Mouse (Mus musculus): ENCODE data around the gene Pakap. TPM values are rescaled to one million over a fixed set of nuclear protein-coding genes. Genes with fewer than 3 reads are reported as not detected.

Pakap gene
- polyA plus RNA-seq, 1 experiment from 2014 or later = 21.8 TPM

DNA sequence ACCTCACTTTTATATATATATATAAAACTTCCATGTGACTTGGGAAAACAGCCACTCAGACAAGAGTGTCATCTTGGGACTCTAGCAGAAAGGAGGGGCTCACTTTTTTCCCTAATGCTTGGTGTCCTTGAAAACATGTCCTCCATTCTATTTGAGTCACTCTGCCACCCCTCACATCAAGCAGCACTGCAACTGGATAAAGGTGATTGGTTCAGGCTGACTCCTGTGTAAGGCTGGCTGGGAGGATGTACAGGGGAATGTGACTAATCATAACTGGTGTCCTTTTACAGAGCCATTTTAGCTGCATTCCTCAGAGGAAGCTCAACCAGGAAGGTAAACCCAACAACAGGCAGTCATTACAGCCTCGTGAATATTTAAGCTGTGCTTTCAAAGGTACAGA, 67.0 kb downstream of the Pakap start:
- no peaks in the 10 kb centered on the region for H3K36me3 ChIP-seq (ENCODE audit: insufficient read depth, low read length)
- no peak overlapping the region for H3K4me3 ChIP-seq (ENCODE audit: low read length)
- H3K4me1 ChIP-seq (ENCODE audit: insufficient read depth, low read length) = peaks cover 9% of the 10 kb centered on the region; the same call in 1 of the 2 replicates
- ATAC-seq (ENCODE audit: low FRiP score, low TSS enrichment) = no peak
- H3K9ac ChIP-seq (replicated peaks; ENCODE audit: low read length) = no peak overlapping the region
- 40% methylated on average over 1 of the region's 1 CpGs for WGBS
- H3K9me3 ChIP-seq (ENCODE audit: low read length) = no peaks in the 10 kb centered on the region
- no peak overlapping the region for H3K27ac ChIP-seq (ENCODE audit: low read length)
- H3K4me2 ChIP-seq (replicated peaks; ENCODE audit: low read depth, low read length) = no peak overlapping the region
- H3K27me3 ChIP-seq (ENCODE audit: insufficient read depth, low read length) = no peaks in the 10 kb centered on the region

DNA sequence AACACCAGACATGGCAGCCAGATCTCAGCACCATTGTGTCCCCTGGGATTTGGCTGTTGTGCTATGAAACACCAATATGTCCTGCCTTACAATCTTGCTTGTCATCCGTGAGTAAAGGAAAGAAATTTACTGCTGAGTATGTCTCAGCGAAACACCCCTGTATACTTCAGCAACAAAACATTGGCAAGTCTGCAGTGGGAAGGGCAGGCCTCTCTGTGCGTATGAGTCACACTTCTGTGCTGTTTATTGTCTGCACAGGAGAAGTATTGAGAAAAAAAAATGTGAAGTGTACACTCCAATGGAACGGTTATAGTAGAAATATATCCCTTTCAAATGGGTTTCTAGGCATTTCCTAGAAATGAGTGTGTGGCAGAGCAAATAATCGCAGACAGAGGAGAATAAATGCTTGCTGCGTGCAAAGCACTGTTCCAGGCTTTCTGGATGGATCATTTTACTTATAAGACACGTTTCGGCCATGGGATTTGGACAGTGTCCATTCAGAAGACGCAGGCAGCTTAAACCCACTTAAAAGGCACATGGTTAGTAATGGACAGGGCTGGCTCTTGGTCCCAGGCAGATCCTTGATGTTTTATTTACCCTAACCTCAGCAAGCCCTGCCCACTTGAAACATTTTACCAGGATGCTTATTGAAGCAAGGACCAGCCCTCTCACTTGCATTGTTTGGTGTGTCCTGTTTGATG, 69.0 kb downstream of the Pakap start:
- Histone ChIP-seq H3K4me2 (replicated peaks; ENCODE audit: low read depth, low read length) (no peak overlapping the region), H3K9ac (replicated peaks; ENCODE audit: low read length) (no peak overlapping the region), H3K4me1 (ENCODE audit: insufficient read depth, low read length) (peaks cover 9% of the 10 kb centered on the region; the same call in 1 of the 2 replicates), H3K4me3 (ENCODE audit: low read length) (no peak overlapping the region), H3K27me3 (ENCODE audit: insufficient read depth, low read length) (no peaks in the 10 kb centered on the region), H3K36me3 (ENCODE audit: insufficient read depth, low read length) (no peaks in the 10 kb centered on the region), H3K27ac (ENCODE audit: low read length) (no peak overlapping the region), H3K9me3 (ENCODE audit: low read length) (no peaks in the 10 kb centered on the region)
- no peak for ATAC-seq (ENCODE audit: low FRiP score, low TSS enrichment)
- WGBS = 74% methylated on average over 9 of the region's 9 CpGs

DNA sequence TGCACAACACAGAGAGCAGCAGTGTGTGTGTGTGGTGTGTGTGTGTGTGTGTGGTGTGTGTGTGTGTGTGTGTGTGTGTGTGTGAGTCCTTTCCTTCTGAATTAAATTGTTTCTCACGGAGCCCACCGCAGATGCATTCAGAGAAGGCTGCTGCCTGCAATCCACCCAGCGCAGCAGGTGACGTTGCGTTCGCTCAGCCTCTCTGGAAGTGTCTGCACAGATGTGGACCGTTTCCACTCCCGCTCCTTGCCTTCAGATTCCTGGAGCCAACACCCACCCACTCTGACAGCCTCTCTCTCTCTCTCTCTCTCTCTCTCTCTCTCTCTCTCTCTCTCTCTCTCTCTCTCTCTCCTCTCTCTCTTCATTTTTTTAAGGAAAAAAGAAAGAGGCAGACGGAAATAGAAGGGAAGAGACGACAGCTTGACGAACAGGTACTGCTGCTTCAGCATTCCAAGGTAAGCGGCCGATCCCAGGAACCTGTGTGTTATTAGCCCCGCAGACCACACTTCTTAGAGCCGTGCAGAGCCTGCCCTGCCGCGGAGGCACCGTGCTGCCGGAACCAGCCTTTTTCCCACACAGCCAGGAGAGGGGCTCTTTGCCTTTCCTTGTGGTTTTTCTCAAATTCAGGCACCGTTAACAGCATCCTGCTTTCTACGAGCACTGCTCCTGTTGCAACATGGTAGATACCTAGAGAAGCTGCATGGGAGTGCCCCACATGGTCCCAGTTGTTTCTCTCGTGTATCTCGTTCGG, 69.8 kb downstream of the Pakap start:
- H3K4me1 ChIP-seq (ENCODE audit: insufficient read depth, low read length) = peaks cover 9% of the 10 kb centered on the region; the same call in 1 of the 2 replicates
- H3K9ac ChIP-seq (replicated peaks; ENCODE audit: low read length) = peak overlapping the region; percentile 39; the same call in 1 of the 2 replicates
- no peaks in the 10 kb centered on the region for H3K36me3 ChIP-seq (ENCODE audit: insufficient read depth, low read length)
- WGBS = 23% methylated on average over 24 of the region's 24 CpGs
- peak overlapping the region; percentile 50 for H3K4me2 ChIP-seq (replicated peaks; ENCODE audit: low read depth, low read length)
- no peak for ATAC-seq (ENCODE audit: low FRiP score, low TSS enrichment)
- H3K27me3 ChIP-seq (ENCODE audit: insufficient read depth, low read length) = no peaks in the 10 kb centered on the region
- H3K9me3 ChIP-seq (ENCODE audit: low read length) = no peaks in the 10 kb centered on the region
- no peak overlapping the region for H3K27ac ChIP-seq (ENCODE audit: low read length)
- peak overlapping the region; percentile 24 for H3K4me3 ChIP-seq (ENCODE audit: low read length)

GRCm38 (mm10) chr4:57638941-57639340, 71.0 kb downstream of the Pakap start:
- H3K4me2 ChIP-seq (replicated peaks; ENCODE audit: low read depth, low read length) = no peak overlapping the region
- no peak for ATAC-seq (ENCODE audit: low FRiP score, low TSS enrichment)
- 86% methylated on average over 9 of the region's 9 CpGs for WGBS
- H3K4me3 ChIP-seq (ENCODE audit: low read length) = no peak overlapping the region
- no peak overlapping the region for H3K9ac ChIP-seq (replicated peaks; ENCODE audit: low read length)
- no peaks in the 10 kb centered on the region for H3K27me3 ChIP-seq (ENCODE audit: insufficient read depth, low read length)
- no peak overlapping the region for H3K27ac ChIP-seq (ENCODE audit: low read length)
- no peaks in the 10 kb centered on the region for H3K36me3 ChIP-seq (ENCODE audit: insufficient read depth, low read length)
- peaks cover 9% of the 10 kb centered on the region; the same call in 1 of the 2 replicates for H3K4me1 ChIP-seq (ENCODE audit: insufficient read depth, low read length)
- no peaks in the 10 kb centered on the region for H3K9me3 ChIP-seq (ENCODE audit: low read length)

DNA sequence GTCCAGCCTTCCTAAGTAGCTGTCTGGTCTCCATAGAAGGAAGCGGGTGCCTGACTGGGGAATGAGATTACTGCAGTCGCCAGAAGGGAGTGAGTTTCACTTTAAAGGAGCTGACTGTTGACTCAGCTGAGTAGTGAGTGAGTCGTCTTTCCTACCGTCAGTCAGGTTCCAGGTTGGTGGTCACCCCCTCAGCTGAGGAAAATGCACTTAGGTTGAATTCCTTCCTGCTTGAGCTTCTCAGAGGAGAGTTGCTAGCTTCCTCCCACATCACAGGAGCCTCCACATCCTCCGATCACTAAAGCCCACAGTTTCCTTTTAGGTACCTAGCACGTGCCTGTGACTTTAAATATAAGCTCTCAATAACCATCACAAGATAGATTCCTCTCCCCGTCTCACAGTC, 72.2 kb downstream of the Pakap start:
- H3K9me3 ChIP-seq (ENCODE audit: low read length) = no peaks in the 10 kb centered on the region
- H3K36me3 ChIP-seq (ENCODE audit: insufficient read depth, low read length) = no peaks in the 10 kb centered on the region
- no peak overlapping the region for H3K4me3 ChIP-seq (ENCODE audit: low read length)
- H3K27ac ChIP-seq (ENCODE audit: low read length) = no peak overlapping the region
- no peak for ATAC-seq (ENCODE audit: low FRiP score, low TSS enrichment)
- 24% methylated on average over 7 of the region's 7 CpGs for WGBS
- no peaks in the 10 kb centered on the region for H3K27me3 ChIP-seq (ENCODE audit: insufficient read depth, low read length)
- H3K4me2 ChIP-seq (replicated peaks; ENCODE audit: low read depth, low read length) = peak overlapping the region; percentile 13; the same call in 1 of the 2 replicates
- H3K4me1 ChIP-seq (ENCODE audit: insufficient read depth, low read length) = peaks cover 9% of the 10 kb centered on the region; the same call in 1 of the 2 replicates
- H3K9ac ChIP-seq (replicated peaks; ENCODE audit: low read length) = no peak overlapping the region

- WGBS = 90% methylated on average over 3 of the region's 3 CpGs
These were observed 73.0 kb downstream of the Pakap start for GRCm38 (mm10) chr4:57640971-57641370.

GRCm38 (mm10) chr4:57650994-57651393, 83.0 kb downstream of the Pakap start:
- Histone ChIP-seq H3K9me3 (ENCODE audit: low read length) (no peaks in the 10 kb centered on the region), H3K4me2 (replicated peaks; ENCODE audit: low read depth, low read length) (no peak overlapping the region)

More at GRCm38 (mm10) chr4:57640971-57641370, 73.0 kb downstream of the Pakap start:
- Histone ChIP-seq H3K9ac (replicated peaks; ENCODE audit: low read length) (no peak overlapping the region), H3K4me1 (ENCODE audit: insufficient read depth, low read length) (peaks cover 9% of the 10 kb centered on the region; the same call in 1 of the 2 replicates), H3K27me3 (ENCODE audit: insufficient read depth, low read length) (no peaks in the 10 kb centered on the region), H3K4me2 (replicated peaks; ENCODE audit: low read depth, low read length) (no peak overlapping the region), H3K9me3 (ENCODE audit: low read length) (no peaks in the 10 kb centered on the region), H3K27ac (ENCODE audit: low read length) (no peak overlapping the region), H3K36me3 (ENCODE audit: insufficient read depth, low read length) (no peaks in the 10 kb centered on the region), H3K4me3 (ENCODE audit: low read length) (no peak overlapping the region)
- no peak for ATAC-seq (ENCODE audit: low FRiP score, low TSS enrichment)

DNA sequence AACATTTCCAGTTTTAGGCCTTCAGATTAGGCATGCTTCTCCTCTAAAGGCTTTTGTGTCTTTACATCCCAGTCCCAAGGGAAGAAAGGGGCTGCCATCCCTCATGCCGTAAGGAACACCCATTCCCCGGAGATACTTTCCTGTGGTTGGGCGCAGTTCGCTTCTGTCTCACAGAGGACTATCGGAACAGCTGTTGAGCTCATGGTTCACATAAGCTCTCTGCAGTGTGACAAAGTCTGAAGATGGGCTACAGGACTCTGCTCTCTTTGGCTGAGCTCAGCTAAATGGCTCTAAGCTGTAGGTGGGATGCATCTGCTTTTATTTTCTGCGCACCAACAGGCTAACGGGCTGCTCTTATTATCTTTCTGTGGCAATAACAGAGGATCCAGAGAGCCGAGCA, 83.6 kb downstream of the Pakap start:
- H3K4me2 ChIP-seq (replicated peaks; ENCODE audit: low read depth, low read length) = no peak overlapping the region
- H3K9me3 ChIP-seq (ENCODE audit: low read length) = no peaks in the 10 kb centered on the region
- no peaks in the 10 kb centered on the region for H3K36me3 ChIP-seq (ENCODE audit: insufficient read depth, low read length)
- no peak for ATAC-seq (ENCODE audit: low FRiP score, low TSS enrichment)
- WGBS = 85% methylated on average over 8 of the region's 8 CpGs
- H3K27ac ChIP-seq (ENCODE audit: low read length) = no peak overlapping the region
- H3K9ac ChIP-seq (replicated peaks; ENCODE audit: low read length) = no peak overlapping the region
- no peaks in the 10 kb centered on the region for H3K4me1 ChIP-seq (ENCODE audit: insufficient read depth, low read length)
- H3K27me3 ChIP-seq (ENCODE audit: insufficient read depth, low read length) = no peaks in the 10 kb centered on the region
- H3K4me3 ChIP-seq (ENCODE audit: low read length) = no peak overlapping the region

More at GRCm38 (mm10) chr4:57650994-57651393, 83.0 kb downstream of the Pakap start:
- Histone ChIP-seq H3K27ac (ENCODE audit: low read length) (no peak overlapping the region), H3K4me3 (ENCODE audit: low read length) (no peak overlapping the region), H3K27me3 (ENCODE audit: insufficient read depth, low read length) (no peaks in the 10 kb centered on the region), H3K36me3 (ENCODE audit: insufficient read depth, low read length) (no peaks in the 10 kb centered on the region), H3K4me1 (ENCODE audit: insufficient read depth, low read length) (no peaks in the 10 kb centered on the region), H3K9ac (replicated peaks; ENCODE audit: low read length) (no peak overlapping the region)
- no peak for ATAC-seq (ENCODE audit: low FRiP score, low TSS enrichment)
- WGBS = 70% methylated on average over 1 of the region's 1 CpGs

DNA sequence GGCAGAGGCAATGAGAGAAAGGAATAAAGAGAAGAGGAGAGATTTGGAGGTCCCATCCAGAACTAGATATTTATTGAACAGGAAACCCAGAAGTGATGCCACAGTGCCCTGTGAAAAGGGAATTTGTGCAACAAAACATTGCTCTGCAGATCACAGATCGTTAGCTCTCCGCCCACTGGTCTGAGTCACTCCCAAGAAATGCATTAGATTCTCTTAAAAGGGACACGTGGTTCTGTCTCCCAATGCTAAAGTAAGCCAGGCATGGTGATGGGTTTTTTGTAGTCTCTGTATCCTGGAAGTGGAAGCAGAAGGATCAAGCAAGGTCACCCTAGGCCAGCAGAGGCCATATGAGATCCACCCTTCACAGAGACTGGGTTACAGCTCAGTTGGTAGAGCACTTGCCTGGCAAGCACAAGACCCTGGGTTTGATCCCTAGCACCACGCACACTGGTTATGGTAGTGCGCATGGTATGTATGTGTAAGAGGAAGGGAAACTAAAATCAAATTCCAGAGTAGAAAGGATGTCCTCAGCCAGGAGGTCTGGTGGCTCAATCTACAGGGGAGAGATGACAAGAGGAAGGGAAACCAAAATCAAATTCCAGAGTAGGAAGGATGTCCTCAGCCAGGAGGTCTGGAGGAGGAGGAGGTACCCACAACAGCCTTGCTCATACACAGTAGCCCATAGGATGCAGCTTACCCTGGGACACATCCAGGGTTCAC, 84.4 kb downstream of the Pakap start:
- ATAC-seq (ENCODE audit: low FRiP score, low TSS enrichment) = no peak
- Histone ChIP-seq H3K9me3 (ENCODE audit: low read length) (no peaks in the 10 kb centered on the region), H3K4me1 (ENCODE audit: insufficient read depth, low read length) (no peaks in the 10 kb centered on the region), H3K27ac (ENCODE audit: low read length) (no peak overlapping the region), H3K27me3 (ENCODE audit: insufficient read depth, low read length) (no peaks in the 10 kb centered on the region), H3K9ac (replicated peaks; ENCODE audit: low read length) (no peak overlapping the region), H3K4me3 (ENCODE audit: low read length) (no peak overlapping the region), H3K36me3 (ENCODE audit: insufficient read depth, low read length) (no peaks in the 10 kb centered on the region), H3K4me2 (replicated peaks; ENCODE audit: low read depth, low read length) (no peak overlapping the region)
- 68% methylated on average over 5 of the region's 5 CpGs for WGBS
